In the genomic region with DNA sequence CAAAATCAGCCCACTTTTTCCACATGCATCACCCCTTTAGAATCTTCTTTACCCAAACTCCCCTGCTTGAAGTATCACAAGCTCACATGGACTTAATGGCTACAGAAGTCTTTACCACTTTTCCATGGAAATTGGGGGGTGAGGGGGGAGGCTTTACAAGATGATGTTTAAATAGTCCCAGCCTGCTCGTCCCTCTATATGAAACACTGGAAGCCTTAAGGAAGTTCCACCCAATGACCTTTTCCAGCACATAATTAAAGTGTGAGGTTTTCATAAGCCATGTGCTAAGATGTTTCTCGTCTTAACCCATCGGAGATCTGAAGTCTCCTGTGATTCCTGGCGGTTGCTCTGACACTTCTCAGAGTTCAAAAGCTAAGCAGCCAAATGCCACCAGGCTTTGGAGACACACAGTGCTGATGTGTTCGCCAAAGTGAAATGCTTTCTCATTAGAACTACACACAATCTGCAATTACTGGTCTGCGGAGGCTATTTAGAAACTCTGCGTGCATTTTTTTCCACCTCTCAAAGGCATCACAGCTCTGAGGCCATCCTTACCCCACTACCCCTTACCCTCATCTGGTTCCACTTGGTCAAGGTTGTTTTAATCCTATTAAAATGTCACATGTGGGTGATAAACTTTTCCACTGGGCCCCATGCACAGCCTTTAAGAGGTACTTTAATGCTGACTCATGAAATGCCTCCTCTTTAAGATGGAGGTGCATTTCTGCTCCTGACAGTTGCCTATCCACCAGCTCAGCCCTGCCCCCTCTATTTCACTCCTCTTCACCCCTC, we compare ENCODE assay signal across 11 mouse cellular contexts.
"Had no signal": no experiment of that assay in that cellular context is flagged by ENCODE, and none has a peak within 500 bp of the region (broad histone marks: within the 10 kb centered on the region; RNA-seq: fewer than 3 reads in every experiment).

No protein-coding gene starts in this region.

- H3K4me3 ChIP-seq: liver, embryonic 12.5 days; lung, embryonic 15.5 days; midbrain, embryonic 15.5 days; neural tube, embryonic 12.5 days; stomach, embryonic 15.5 days had no signal

- H3K36me3 ChIP-seq: liver, embryonic 12.5 days; lung, embryonic 15.5 days; midbrain, embryonic 15.5 days; neural tube, embryonic 12.5 days; stomach, embryonic 15.5 days had no signal

- H3K9me3 ChIP-seq: liver, embryonic 12.5 days; lung, embryonic 15.5 days; midbrain, embryonic 15.5 days; neural tube, embryonic 12.5 days; stomach, embryonic 15.5 days had no signal

- ATAC-seq: liver, embryonic 12.5 days; midbrain, embryonic 15.5 days had no signal

- H3K4me2 ChIP-seq: liver, embryonic 12.5 days; lung, embryonic 15.5 days; midbrain, embryonic 15.5 days; neural tube, embryonic 12.5 days; stomach, embryonic 15.5 days had no signal

- H3K27me3 ChIP-seq: liver, embryonic 12.5 days; lung, embryonic 15.5 days; midbrain, embryonic 15.5 days; neural tube, embryonic 12.5 days; stomach, embryonic 15.5 days had no signal

- H3K27ac ChIP-seq: liver, embryonic 12.5 days; lung, embryonic 15.5 days; midbrain, embryonic 15.5 days; neural tube, embryonic 12.5 days; stomach, embryonic 15.5 days had no signal

- H3K9ac ChIP-seq: liver, embryonic 12.5 days; lung, embryonic 15.5 days; midbrain, embryonic 15.5 days; neural tube, embryonic 12.5 days; stomach, embryonic 15.5 days had no signal

- DNase-seq: kidney, adult 18-20 months; kidney, postnatal 14 days; left cerebral cortex, postnatal 4 days; right cerebral cortex, postnatal 14 days; thymus, adult 2 months; thymus, postnatal 25 days had no signal

- H3K4me1 ChIP-seq: liver, embryonic 12.5 days; lung, embryonic 15.5 days; midbrain, embryonic 15.5 days; neural tube, embryonic 12.5 days; stomach, embryonic 15.5 days had no signal
